Mouse (Mus musculus) heart, embryonic 11.5 days (tissue): Measurements from ENCODE around the gene Krit1. TPM values are rescaled to one million over a fixed set of nuclear protein-coding genes. Genes with fewer than 3 reads are reported as not detected.
"Not testable (repeated sequence)": the region's sequence is repeated elsewhere in the genome, so short reads cannot be mapped to it uniquely, and the experiment has no call there.

Experiments
- ATAC-seq: fragments of 200-750 bp; cut with Nextera tagmentation; replicated peaks from 2 replicates; pipeline ENCODE4 v1.8.0; 2017; ENCODE audit warnings: moderate library complexity; ENCODE audit not compliant: insufficient number of reproducible peaks, low FRiP score, low TSS enrichment
- H3K27ac ChIP-seq: fragments of 300-500 bp; sonication (generic); 2 replicates; pipeline ENCODE4 v1.5.1; 2014; ENCODE audit warnings: mild to moderate bottlenecking, low read depth, low read length
- H3K27me3 ChIP-seq: fragments of 300-500 bp; sonication (generic); 2 replicates; pipeline ENCODE4 v1.6.1; 2014; ENCODE audit warnings: mild to moderate bottlenecking, low read length, mixed read lengths; ENCODE audit not compliant: control insufficient read depth, insufficient read depth
- H3K36me3 ChIP-seq: fragments of 300-500 bp; sonication (generic); 2 replicates; pipeline ENCODE4 v1.6.1; 2014; ENCODE audit warnings: mild to moderate bottlenecking, low read length, moderate library complexity, mixed read lengths; ENCODE audit not compliant: control insufficient read depth, insufficient read depth
- H3K4me1 ChIP-seq: fragments of 300-500 bp; sonication (generic); 2 replicates; pipeline ENCODE4 v1.6.1; 2014; ENCODE audit warnings: low read length; ENCODE audit not compliant: control insufficient read depth, insufficient read depth
- H3K4me2 ChIP-seq: fragments of 300-500 bp; sonication (generic); 2 replicates; pipeline ENCODE4 v1.6.1; 2014; ENCODE audit warnings: mild to moderate bottlenecking, moderate library complexity
- H3K4me3 ChIP-seq: fragments of 300-500 bp; sonication (generic); 2 replicates; pipeline ENCODE4 v1.5.1; 2014; ENCODE audit warnings: low read depth, low read length
- H3K9ac ChIP-seq: fragments of 300-500 bp; sonication (generic); 2 replicates; pipeline ENCODE4 v1.6.1; 2014; ENCODE audit warnings: mild to moderate bottlenecking, low read depth, low read length, moderate library complexity
- H3K9me3 ChIP-seq: fragments of 300-500 bp; sonication (generic); replicated peaks from 2 replicates; pipeline ENCODE4 v1.6.1; 2016; ENCODE audit warnings: low read length; ENCODE audit not compliant: control insufficient read depth
- WGBS: fragments of 180-500 bp; shearing (Covaris S2); extraction: QIAGEN DNeasy Blood & Tissue Kit; methylation state at CpG from one replicate; pipeline ENCODE4 v1.1.7; 2014; ENCODE audit not compliant: insufficient replicate concordance; 5-methylcytosine and 5-hydroxymethylcytosine counted together
- polyA plus RNA-seq: library from polyadenylated mRNA; unstranded; fragments of >200 nt; fragmentation: Nextera tagmentation; extraction: Ambion mirVana; gene quantifications from 2 replicates; pipeline ENCODE4 v1.2.1, GENCODE M21; 2014

The Krit1 gene
- polyA plus RNA-seq, 1 experiment from 2014 or later, result 44.4 TPM

- H3K4me2 ChIP-seq, H3K4me3 ChIP-seq, H3K27ac ChIP-seq, H3K4me1 ChIP-seq, H3K36me3 ChIP-seq, ATAC-seq, H3K9ac ChIP-seq, H3K9me3 ChIP-seq, H3K27me3 ChIP-seq: not testable (repeated sequence)
- WGBS, result 93% methylated on average over 2 of the region's 2 CpGs
Measured at GRCm38 (mm10) chr5:3797101-3797500, 5.9 kb upstream of the Krit1 start.

GRCm38 (mm10) chr5:3798656-3799055, 4.3 kb upstream of the Krit1 start:
- not testable (repeated sequence) for H3K27ac ChIP-seq, H3K4me1 ChIP-seq, H3K36me3 ChIP-seq, H3K9me3 ChIP-seq, H3K4me3 ChIP-seq, H3K27me3 ChIP-seq, ATAC-seq, H3K4me2 ChIP-seq, H3K9ac ChIP-seq

DNA sequence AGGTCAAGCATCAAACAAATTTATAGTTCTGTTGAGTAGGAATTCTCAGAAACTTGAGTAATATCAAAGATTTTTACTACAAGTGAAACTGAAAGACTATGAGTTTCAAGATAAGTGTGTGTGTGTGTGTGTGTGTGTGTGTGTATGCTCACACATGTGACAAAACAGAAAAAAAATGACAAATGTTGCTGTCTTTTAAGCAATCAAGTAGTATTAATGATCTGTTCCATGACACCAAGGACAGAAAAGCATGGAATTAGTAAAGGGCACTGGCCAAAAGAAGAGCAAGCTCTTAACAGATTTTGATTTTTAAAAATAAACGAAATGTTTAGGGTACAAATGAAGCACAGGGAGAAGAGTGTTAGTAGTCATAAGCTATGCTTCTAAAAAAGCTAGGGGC, 2.9 kb upstream of the Krit1 start:
- 0 out of 2 replicates have a peak, but pooled peaks cover 2% of the 10 kb centered on the region for H3K4me1 ChIP-seq
- H3K27ac ChIP-seq, result no peak overlapping the region
- H3K9ac ChIP-seq, result no peak overlapping the region
- H3K9me3 ChIP-seq, result no peaks in the 10 kb centered on the region
- ATAC-seq, result no peak
- 77% methylated on average over 1 of the region's 1 CpGs for WGBS
- no peaks in the 10 kb centered on the region for H3K27me3 ChIP-seq
- H3K36me3 ChIP-seq, result no peaks in the 10 kb centered on the region
- no peak overlapping the region for H3K4me2 ChIP-seq
- H3K4me3 ChIP-seq, result no peak overlapping the region

DNA sequence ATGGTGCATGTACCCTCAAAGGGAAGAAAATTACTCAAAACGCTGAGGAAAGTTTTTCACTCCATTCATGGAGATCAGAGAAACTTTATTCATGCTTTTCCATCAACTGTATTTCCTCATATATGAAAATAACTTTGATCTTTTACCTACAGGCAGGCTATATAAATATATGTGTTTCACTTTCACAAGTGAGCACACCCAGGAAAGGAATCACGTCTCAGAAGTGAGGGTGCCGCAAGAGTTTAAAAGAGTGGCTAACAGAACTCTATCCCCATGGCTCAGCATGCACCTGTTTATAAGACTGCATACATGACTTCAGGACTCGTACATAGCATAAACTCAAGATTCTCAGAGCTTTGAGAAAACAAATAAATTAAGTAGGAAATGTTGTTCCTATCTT, 2.1 kb upstream of the Krit1 start:
- no peak for ATAC-seq
- Histone ChIP-seq H3K9ac (no peak overlapping the region), H3K4me2 (peak overlapping the region; percentile 42; the same call in 1 of the 2 replicates), H3K36me3 (no peaks in the 10 kb centered on the region), H3K27me3 (no peaks in the 10 kb centered on the region), H3K4me1 (0 out of 2 replicates have a peak, but pooled peaks cover 2% of the 10 kb centered on the region), H3K4me3 (no peak overlapping the region), H3K27ac (no peak overlapping the region), H3K9me3 (no peaks in the 10 kb centered on the region)
- 76% methylated on average over 4 of the region's 4 CpGs for WGBS

DNA sequence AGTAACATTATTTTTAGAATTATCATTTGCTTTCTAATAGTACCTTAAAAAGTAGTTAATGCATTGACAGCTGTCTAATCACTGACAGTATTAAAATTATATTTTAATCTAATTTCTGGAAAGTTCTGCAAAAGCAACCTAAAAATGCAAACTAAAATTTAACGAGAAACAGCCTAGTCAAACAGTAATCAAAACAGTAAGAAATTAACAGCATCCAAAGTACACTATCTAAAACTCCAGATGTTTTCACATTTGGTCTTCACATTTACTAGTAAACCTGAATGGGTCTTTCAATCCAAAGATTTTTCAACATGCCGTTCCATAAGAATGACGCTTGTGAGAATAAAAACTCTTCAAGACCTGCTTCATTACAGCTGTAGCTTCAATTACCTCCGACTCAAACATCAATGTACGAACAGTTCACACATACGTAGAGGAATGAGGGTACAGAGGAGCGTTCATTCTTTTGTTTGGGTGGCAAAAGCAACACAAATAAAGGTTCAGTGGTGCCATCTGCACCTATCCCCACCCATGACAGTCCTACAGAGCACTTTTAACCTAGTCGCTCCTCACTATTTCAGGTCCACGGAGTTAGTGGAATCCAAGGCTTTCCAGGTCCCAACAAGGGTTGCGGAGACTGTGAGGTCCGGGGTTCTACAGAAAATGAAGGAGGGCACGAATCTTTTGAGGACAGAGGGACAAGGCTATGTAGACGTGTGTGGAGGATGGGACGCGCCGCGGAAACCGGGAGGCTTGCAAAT, 1.1 kb upstream of the Krit1 start:
- Histone ChIP-seq H3K4me2 (peak overlapping the region; percentile 96), H3K27ac (peak overlapping the region; percentile 90), H3K27me3 (no peaks in the 10 kb centered on the region), H3K9ac (peak overlapping the region; percentile 87), H3K36me3 (no peaks in the 10 kb centered on the region), H3K4me1 (0 out of 2 replicates have a peak, but pooled peaks cover 2% of the 10 kb centered on the region), H3K4me3 (peak overlapping the region; percentile 82), H3K9me3 (no peaks in the 10 kb centered on the region)
- no peak for ATAC-seq
- 8% methylated on average over 18 of the region's 18 CpGs for WGBS

DNA sequence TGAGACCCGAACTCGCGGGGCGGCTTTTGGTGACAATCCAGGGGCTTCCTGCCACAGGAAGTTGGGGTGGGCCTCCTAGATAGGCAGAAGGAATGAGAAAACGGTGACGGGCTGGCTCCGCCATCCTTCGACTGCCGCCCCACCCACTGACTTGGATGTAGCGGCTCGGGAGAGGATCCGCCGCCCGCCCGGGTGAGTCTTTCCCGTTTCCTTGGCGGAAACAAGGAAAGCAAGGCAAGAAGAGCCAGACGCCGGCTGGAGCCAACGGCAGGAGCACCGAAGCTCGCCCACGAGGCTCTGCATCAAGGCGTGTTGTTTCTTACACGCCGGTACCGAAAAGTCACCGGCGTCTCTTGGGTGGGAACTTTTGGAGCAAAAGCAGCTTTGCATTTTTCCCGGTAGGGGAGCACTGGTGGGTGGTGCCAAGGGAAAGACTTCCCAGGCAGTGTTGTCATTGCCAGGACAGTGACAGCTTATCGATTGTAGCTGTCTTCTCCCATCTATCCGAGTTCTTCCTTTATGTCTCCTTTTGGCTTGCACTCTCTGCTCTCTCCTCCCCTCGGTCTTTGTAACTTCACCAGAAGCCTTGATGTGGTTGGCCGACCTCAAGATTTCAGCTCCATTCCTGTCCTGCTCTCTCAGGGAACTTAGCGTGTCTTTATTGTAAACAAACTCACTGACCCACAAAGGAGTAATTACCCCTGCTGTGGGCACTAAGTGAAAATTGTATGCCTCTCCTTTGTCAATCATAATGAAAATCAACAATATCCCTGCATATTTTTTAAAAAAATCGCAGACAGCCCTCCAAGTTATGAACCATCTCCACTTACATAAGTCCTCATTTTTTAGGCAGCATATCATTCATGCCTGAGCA, 545 bp downstream of the Krit1 start:
- Histone ChIP-seq H3K4me2 (peak overlapping the region; percentile 96), H3K36me3 (no peaks in the 10 kb centered on the region), H3K4me3 (peak overlapping the region; percentile 82), H3K27ac (peak overlapping the region; percentile 90), H3K4me1 (0 out of 2 replicates have a peak, but pooled peaks cover 2% of the 10 kb centered on the region), H3K27me3 (no peaks in the 10 kb centered on the region), H3K9me3 (no peaks in the 10 kb centered on the region), H3K9ac (peak overlapping the region; percentile 87)
- WGBS, result under 1% methylated on average over 36 of the region's 36 CpGs
- ATAC-seq, result peak; percentile 80

DNA sequence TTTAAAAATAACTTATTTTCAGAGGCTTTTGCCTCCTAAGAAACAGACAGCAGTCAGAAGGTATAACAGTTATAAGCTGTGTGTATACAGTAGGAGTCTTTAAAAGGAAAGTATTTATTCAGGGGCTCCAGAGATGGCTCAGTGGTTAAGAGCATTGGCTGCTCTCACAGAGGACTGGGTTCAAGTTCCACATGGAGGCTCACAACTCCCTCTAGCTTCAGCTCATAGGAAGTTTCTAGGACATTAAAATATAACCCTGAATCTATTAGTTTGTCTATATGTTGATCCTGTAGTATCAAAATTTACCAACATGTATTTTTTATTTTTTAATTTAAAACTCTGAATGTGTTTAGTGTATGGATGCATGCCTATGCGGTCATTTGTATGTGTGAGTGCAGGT, 5.5 kb downstream of the Krit1 start:
- no peak overlapping the region for H3K27ac ChIP-seq
- no peak overlapping the region for H3K4me2 ChIP-seq
- peaks cover 3% of the 10 kb centered on the region; the same call in 1 of the 2 replicates for H3K36me3 ChIP-seq
- ATAC-seq, result no peak
- no peak overlapping the region for H3K4me3 ChIP-seq
- H3K27me3 ChIP-seq, result no peaks in the 10 kb centered on the region
- no peaks in the 10 kb centered on the region for H3K9me3 ChIP-seq
- WGBS, result 96% methylated on average over 1 of the region's 1 CpGs
- H3K4me1 ChIP-seq, result no peaks in the 10 kb centered on the region
- H3K9ac ChIP-seq, result no peak overlapping the region

DNA sequence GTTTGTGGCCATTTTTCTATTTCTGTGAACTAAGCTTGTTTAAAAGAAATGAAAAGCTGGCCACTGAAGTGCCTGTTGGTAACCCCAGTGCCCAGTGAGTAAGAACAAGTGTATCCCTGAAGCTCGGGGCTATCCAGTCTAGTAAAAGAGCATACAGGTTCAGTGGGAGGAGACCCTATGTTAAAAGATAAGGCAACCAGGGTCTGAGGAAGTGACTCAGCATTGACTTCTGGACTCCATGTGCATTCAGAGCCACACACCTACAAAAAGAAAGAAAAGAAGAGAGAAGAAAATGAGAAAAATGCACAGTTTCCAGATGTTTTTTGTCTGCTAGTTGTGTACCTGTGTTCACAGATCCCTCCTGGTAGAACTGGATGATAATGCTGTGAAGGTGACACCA, 31.1 kb downstream of the Krit1 start:
- no peaks in the 10 kb centered on the region for H3K9me3 ChIP-seq
- H3K4me2 ChIP-seq, result no peak overlapping the region
- H3K9ac ChIP-seq, result no peak overlapping the region
- H3K36me3 ChIP-seq, result peaks cover 13% of the 10 kb centered on the region
- no peak for ATAC-seq
- H3K27ac ChIP-seq, result no peak overlapping the region
- 50% methylated on average over 1 of the region's 1 CpGs for WGBS
- no peaks in the 10 kb centered on the region for H3K4me1 ChIP-seq
- H3K27me3 ChIP-seq, result no peaks in the 10 kb centered on the region
- no peak overlapping the region for H3K4me3 ChIP-seq
